Mouse (Mus musculus): ENCODE measurements at regions not wholly inside any gene's neighbourhood (a gene's known extent, or its start where the extent isn't known, plus 50 kb on each side); places are given as distances from the start of the nearest gene placed in this dataset.

DNA sequence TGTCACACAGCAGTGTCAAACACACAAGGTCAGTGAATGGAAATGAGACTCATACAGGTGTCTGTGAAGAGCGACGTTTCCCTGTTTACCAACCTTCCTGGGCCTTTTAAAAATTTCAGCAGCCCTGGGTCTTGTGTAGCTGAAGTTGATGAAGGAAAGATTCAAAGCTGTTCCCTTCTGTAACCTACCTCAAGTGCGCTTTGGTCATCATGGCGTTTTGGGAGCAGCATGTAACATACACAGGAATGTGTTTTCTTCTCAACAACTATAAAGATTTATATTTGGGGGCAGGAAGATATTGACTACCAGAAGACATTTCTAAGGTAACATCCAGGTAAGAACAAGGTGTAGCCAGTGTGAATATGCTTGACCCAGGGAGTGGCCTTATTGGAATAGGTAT is 466.9 kb upstream of the Cdh4 start:
- Histone ChIP-seq H3K4me2 (replicated peaks) (no peak overlapping the region), H3K9me3 (no peaks in the 10 kb centered on the region), H3K27ac (replicated peaks) (no peak overlapping the region), H3K27me3 (no peaks in the 10 kb centered on the region), H3K36me3 (no peaks in the 10 kb centered on the region), H3K4me1 (peaks cover 5% of the 10 kb centered on the region; the same call in 1 of the 2 replicates), H3K9ac (replicated peaks) (no peak overlapping the region), H3K4me3 (no peak overlapping the region)
- 93% methylated on average over 4 of the region's 4 CpGs for WGBS
- ATAC-seq (replicated peaks): no peak

- Histone ChIP-seq H3K4me3 (no peak overlapping the region), H3K27me3 (no peaks in the 10 kb centered on the region), H3K9me3 (no peaks in the 10 kb centered on the region), H3K4me1 (peaks cover 5% of the 10 kb centered on the region; the same call in 1 of the 2 replicates), H3K4me2 (replicated peaks) (no peak overlapping the region), H3K9ac (replicated peaks) (no peak overlapping the region), H3K27ac (replicated peaks) (no peak overlapping the region), H3K36me3 (no peaks in the 10 kb centered on the region)
- ATAC-seq (replicated peaks): no peak
- WGBS: 79% methylated on average over 6 of the region's 6 CpGs
Observed at GRCm38 (mm10) chr2:178976046-178976445, 466.2 kb upstream of the Cdh4 start.

GRCm38 (mm10) chr2:178976495-178976894 is 465.7 kb upstream of the Cdh4 start:
- Histone ChIP-seq H3K4me2 (replicated peaks) (no peak overlapping the region), H3K4me1 (peaks cover 5% of the 10 kb centered on the region; the same call in 1 of the 2 replicates), H3K9me3 (no peaks in the 10 kb centered on the region), H3K9ac (replicated peaks) (no peak overlapping the region), H3K27ac (replicated peaks) (no peak overlapping the region), H3K36me3 (no peaks in the 10 kb centered on the region), H3K27me3 (no peaks in the 10 kb centered on the region), H3K4me3 (no peak overlapping the region)
- 87% methylated on average over 3 of the region's 3 CpGs for WGBS
- no peak for ATAC-seq (replicated peaks)

- no peak overlapping the region for H3K9ac ChIP-seq (replicated peaks)
- WGBS: 83% methylated on average over 9 of the region's 9 CpGs
- no peaks in the 10 kb centered on the region for H3K27me3 ChIP-seq
- no peaks in the 10 kb centered on the region for H3K9me3 ChIP-seq
- no peak overlapping the region for H3K4me2 ChIP-seq (replicated peaks)
- H3K4me3 ChIP-seq: no peak overlapping the region
- peaks cover 17% of the 10 kb centered on the region for H3K4me1 ChIP-seq
- ATAC-seq (replicated peaks): no peak
- no peaks in the 10 kb centered on the region for H3K36me3 ChIP-seq
- no peak overlapping the region for H3K27ac ChIP-seq (replicated peaks)
Observed at GRCm38 (mm10) chr2:178979451-178979850, 462.8 kb upstream of the Cdh4 start.

DNA sequence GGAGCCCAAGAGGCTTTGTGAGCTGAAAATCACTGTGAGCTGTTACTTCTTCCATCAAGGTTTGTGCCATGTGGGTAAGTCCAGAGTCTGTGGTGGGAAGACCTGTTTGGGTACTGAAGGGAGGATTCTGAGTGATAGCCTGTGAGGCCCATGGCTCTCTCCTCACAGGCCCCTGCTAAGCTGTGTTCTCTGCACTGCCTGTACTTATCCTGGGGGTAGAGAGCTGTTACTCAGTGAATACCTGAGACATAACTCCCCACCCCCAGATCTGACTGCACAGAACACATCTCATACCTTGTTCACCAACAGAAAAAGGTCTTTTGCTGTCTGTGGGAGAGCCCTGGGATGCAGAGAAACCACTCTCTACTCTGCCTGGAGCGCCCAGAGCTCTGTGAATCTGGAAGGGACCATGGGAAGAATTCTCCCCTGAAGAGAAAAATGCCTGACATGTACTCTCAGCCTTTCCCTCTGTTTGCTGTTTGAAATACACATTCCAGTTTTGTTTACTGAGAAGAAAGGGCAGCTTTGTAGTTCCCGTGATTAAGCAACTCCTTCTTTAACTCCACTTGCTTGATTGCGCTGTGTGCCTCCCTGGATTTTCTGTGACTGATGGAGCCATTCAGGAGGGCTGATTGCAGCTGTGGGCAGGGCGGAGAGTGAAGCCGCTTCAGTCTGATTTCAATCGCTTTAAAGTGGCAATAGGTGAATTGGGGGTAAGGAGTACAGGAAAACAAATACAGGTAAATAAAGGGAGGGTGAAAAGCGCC is 460.3 kb upstream of the Cdh4 start:
- H3K27ac ChIP-seq (replicated peaks): peak overlapping the region; percentile 38; the same call in 1 of the 2 replicates
- 17% methylated on average over 7 of the region's 7 CpGs for WGBS
- no peak overlapping the region for H3K9ac ChIP-seq (replicated peaks)
- H3K4me3 ChIP-seq: no peak overlapping the region
- H3K36me3 ChIP-seq: no peaks in the 10 kb centered on the region
- no peaks in the 10 kb centered on the region for H3K9me3 ChIP-seq
- H3K4me1 ChIP-seq: peaks cover 22% of the 10 kb centered on the region
- no peaks in the 10 kb centered on the region for H3K27me3 ChIP-seq
- peak; percentile 57 for ATAC-seq (replicated peaks)
- no peak overlapping the region for H3K4me2 ChIP-seq (replicated peaks)

DNA sequence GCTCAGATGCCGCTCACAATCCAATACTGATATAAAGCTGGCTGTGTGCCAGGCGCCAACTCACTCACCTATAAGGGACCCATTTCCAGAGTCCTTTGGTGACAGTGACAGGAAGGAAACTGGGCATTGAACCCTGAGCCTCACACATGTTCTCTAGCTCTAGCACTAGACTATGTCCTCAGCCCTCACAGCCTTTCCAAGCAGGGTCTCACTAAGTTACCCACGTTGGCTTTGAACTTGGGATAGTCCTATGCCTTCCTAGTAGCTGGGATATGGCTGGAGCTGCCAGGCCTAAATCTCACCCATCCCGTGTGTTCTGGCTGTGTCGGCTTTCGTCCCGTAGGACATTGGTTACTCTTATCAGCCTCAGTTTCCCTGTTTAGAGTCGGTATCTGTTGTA is 458.4 kb upstream of the Cdh4 start:
- Histone ChIP-seq H3K4me3 (no peak overlapping the region), H3K27ac (replicated peaks) (no peak overlapping the region), H3K9me3 (no peaks in the 10 kb centered on the region), H3K27me3 (no peaks in the 10 kb centered on the region), H3K9ac (replicated peaks) (no peak overlapping the region), H3K4me2 (replicated peaks) (no peak overlapping the region), H3K36me3 (no peaks in the 10 kb centered on the region), H3K4me1 (peaks cover 33% of the 10 kb centered on the region)
- WGBS: 94% methylated on average over 8 of the region's 8 CpGs
- ATAC-seq (replicated peaks): no peak

GRCm38 (mm10) chr2:178987935-178988334 is 454.3 kb upstream of the Cdh4 start:
- H3K9ac ChIP-seq (replicated peaks): no peak overlapping the region
- no peak overlapping the region for H3K4me3 ChIP-seq
- peaks cover 24% of the 10 kb centered on the region for H3K4me1 ChIP-seq
- WGBS: 54% methylated on average over 10 of the region's 10 CpGs
- no peaks in the 10 kb centered on the region for H3K36me3 ChIP-seq
- ATAC-seq (replicated peaks): 0 out of 2 replicates have a peak, but pooled peaks have one; percentile 32
- no peaks in the 10 kb centered on the region for H3K9me3 ChIP-seq
- H3K27me3 ChIP-seq: no peaks in the 10 kb centered on the region
- no peak overlapping the region for H3K27ac ChIP-seq (replicated peaks)
- H3K4me2 ChIP-seq (replicated peaks): no peak overlapping the region

DNA sequence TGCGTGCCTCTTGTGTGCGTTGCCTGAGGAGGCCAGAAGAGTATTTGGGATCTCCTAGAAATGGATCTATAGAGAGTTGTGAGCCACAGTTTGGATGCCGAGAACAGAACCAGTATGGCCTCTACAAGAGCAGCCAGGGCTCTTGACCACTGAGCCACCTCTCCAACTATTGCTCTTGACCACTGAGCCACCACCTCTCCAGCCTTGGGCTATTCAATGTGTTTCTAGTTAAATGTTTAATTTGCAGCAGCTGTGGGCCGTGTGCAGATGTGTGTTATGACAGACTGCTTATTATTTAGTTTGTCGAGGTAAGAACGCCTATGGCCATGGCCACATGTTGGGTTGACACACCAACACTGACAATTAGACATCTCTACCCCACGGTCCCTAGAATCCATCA is 452.9 kb upstream of the Cdh4 start:
- no peaks in the 10 kb centered on the region for H3K27me3 ChIP-seq
- no peak for ATAC-seq (replicated peaks)
- no peak overlapping the region for H3K27ac ChIP-seq (replicated peaks)
- H3K4me3 ChIP-seq: no peak overlapping the region
- 87% methylated on average over 7 of the region's 7 CpGs for WGBS
- H3K4me1 ChIP-seq: peaks cover 25% of the 10 kb centered on the region
- no peaks in the 10 kb centered on the region for H3K36me3 ChIP-seq
- no peak overlapping the region for H3K9ac ChIP-seq (replicated peaks)
- H3K4me2 ChIP-seq (replicated peaks): no peak overlapping the region
- H3K9me3 ChIP-seq: no peaks in the 10 kb centered on the region

GRCm38 (mm10) chr2:178989784-178990183 is 452.4 kb upstream of the Cdh4 start:
- Histone ChIP-seq H3K9ac (replicated peaks) (no peak overlapping the region), H3K4me3 (no peak overlapping the region), H3K9me3 (no peaks in the 10 kb centered on the region), H3K4me1 (peaks cover 25% of the 10 kb centered on the region), H3K27ac (replicated peaks) (no peak overlapping the region), H3K4me2 (replicated peaks) (no peak overlapping the region), H3K27me3 (no peaks in the 10 kb centered on the region), H3K36me3 (no peaks in the 10 kb centered on the region)
- ATAC-seq (replicated peaks): no peak
- WGBS: 88% methylated on average over 1 of the region's 1 CpGs

DNA sequence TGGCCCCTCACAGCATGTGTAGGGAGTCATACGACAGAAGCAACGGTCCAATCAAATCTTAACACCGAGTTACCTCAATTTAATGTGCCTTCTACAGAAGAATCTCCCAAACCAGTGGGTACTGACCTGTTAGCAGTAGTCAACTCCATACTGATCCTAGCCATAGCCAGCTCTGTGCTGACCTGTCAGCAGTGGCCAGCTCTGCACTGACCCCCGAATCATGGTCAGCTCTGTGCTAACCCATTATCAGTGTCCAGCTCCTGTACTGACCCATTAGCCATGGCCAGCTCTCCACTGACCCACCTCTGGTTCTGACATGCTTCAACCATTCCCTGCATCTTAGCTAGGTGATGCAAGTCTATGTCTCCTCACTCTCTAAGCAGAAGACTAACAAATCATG is 451.3 kb upstream of the Cdh4 start:
- no peak for ATAC-seq (replicated peaks)
- H3K9ac ChIP-seq (replicated peaks): no peak overlapping the region
- H3K4me3 ChIP-seq: no peak overlapping the region
- H3K9me3 ChIP-seq: no peaks in the 10 kb centered on the region
- H3K36me3 ChIP-seq: no peaks in the 10 kb centered on the region
- 93% methylated on average over 4 of the region's 4 CpGs for WGBS
- no peaks in the 10 kb centered on the region for H3K27me3 ChIP-seq
- H3K27ac ChIP-seq (replicated peaks): no peak overlapping the region
- no peak overlapping the region for H3K4me2 ChIP-seq (replicated peaks)
- H3K4me1 ChIP-seq: peaks cover 21% of the 10 kb centered on the region

DNA sequence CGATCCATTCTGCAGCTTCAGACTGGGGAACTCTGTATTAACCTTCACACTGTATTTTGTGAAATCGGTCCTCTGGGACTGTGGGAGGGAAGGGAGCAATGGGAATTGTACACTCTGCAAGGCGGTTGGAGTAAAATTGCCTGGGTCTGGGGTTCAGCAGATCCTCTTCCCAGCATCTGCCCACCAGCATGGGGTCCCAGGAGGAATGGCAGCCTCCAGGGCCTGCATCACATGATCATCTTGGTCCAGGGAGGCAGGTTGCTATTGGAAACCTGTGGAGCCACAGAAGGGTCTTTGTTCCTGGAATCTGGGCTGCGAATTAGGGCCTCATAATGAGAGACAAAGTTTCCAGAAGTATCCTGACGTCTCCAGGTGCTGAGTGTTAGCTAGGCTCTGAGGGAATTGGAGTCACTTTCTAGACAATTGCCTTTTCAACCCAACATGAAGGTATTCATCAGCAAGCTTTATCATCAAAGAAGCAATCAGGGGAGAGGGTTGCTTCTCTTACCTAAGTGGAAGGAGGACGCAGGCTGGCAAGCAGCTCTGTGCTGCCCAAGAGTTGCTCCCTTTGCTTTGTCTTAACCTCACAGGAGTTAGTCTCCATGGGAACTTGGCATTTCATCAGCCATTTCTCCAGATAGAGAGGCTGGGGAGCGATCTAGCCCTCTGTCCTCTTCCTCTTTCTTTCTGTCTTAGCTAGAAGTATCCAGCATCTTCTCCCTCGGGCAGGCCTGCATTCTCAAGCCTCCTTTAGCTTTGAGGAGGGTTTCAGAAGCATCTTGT is 449.7 kb upstream of the Cdh4 start:
- Histone ChIP-seq H3K4me3 (no peak overlapping the region), H3K36me3 (no peaks in the 10 kb centered on the region), H3K27me3 (no peaks in the 10 kb centered on the region), H3K9me3 (no peaks in the 10 kb centered on the region), H3K4me2 (replicated peaks) (no peak overlapping the region), H3K4me1 (peaks cover 17% of the 10 kb centered on the region), H3K9ac (replicated peaks) (no peak overlapping the region), H3K27ac (replicated peaks) (no peak overlapping the region)
- peak; percentile 61 for ATAC-seq (replicated peaks)
- 24% methylated on average over 8 of the region's 8 CpGs for WGBS

DNA sequence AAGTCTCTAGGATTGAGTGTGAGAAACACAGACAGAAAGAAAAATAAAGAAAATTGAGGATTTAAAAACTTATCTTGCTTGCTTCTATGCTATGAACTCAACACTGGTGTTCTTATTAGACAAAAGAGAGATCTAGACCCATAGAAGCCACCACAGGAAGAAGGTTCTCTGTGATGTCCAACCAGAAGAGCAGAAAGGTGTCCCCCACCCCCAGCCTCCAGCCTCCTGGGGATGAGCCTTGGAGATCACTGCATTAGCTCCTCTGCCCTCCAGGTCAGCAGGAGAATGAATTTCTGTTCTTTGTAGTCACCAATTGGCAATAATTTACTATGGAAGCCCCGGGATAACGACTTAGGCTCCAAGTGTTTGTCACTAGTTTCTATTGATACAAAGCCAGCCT is 444.3 kb upstream of the Cdh4 start:
- Histone ChIP-seq H3K9ac (replicated peaks) (no peak overlapping the region), H3K4me1 (peaks cover 1% of the 10 kb centered on the region; the same call in 1 of the 2 replicates), H3K4me3 (no peak overlapping the region), H3K36me3 (no peaks in the 10 kb centered on the region), H3K9me3 (no peaks in the 10 kb centered on the region), H3K27ac (replicated peaks) (no peak overlapping the region), H3K27me3 (no peaks in the 10 kb centered on the region), H3K4me2 (replicated peaks) (no peak overlapping the region)
- ATAC-seq (replicated peaks): no peak
- WGBS: 77% methylated on average over 2 of the region's 2 CpGs
